Mouse (Mus musculus) spleen, adult 2 months (tissue): ENCODE results near the gene Tex261.

ENCODE experiments used
- CTCF ChIP-seq: fragments of 200-500 bp; IDR thresholded peaks from 2 replicates; pipeline ENCODE4 v1.5.1; 2011; ENCODE audit warnings: mild to moderate bottlenecking, inconsistent platforms; ENCODE audit not compliant: insufficient read depth, insufficient read length, insufficient replicate concordance; ENCODE audit errors: extremely low read depth
- POLR2A ChIP-seq: fragments of 200-500 bp; IDR thresholded peaks from 2 replicates; pipeline ENCODE4 v1.6.1; 2011; ENCODE audit warnings: low read depth, low read length, inconsistent platforms

DNA sequence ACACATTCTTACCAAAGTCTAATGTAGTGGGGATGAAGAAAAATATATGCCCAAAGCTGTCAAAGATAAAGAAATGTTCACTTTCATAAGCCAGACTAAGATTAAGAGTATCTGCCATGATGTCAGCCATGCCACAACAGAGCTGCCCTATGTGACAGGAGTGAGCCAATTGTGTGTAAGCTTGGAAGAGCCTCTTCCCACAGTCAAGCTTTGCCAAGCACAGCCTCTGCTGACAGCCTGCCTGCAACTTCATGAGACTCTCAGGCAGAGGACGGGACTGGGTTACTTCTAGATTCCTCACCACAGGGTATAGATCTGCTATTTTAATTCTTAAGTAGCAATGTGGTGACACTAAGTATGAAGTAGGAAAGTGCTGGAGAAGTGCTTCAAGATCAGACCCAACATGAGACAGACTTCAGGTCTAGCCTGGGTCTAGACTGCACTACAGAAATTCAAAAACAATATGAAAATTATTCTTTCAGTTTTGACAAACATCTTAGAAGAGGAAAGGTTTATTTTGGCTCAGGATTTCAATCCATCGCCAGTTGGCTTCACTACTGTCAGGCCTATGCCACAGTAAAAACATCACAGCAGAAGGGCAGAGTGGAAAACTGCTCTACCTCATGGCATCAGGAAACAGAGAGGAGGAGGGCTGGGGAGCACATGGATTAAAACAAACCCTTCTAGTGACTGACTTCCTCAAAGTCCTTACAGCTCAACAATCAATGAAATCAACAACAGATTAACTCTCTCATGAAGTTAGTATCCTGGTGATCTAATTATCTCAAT is 45.3 kb upstream of the Tex261 start:
- no peak for TF ChIP-seq POLR2A
- TF ChIP-seq CTCF, result no peak
